Mouse (Mus musculus) lung, postnatal 0 days (tissue): ENCODE data around the gene Sde2. TPM values are rescaled to one million over a fixed set of nuclear protein-coding genes. Genes with fewer than 3 reads are reported as not detected.
"Not testable (repeated sequence)": the region's sequence is repeated elsewhere in the genome, so short reads cannot be mapped to it uniquely, and the experiment has no call there.

Experiments used
- ATAC-seq: fragments of 200-750 bp; cut with Nextera tagmentation; 2 replicates; pipeline ENCODE4 v1.8.0; 2017; ENCODE audit warnings: moderate library complexity
- DNase-seq: peaks from one replicate; pipeline ENCODE4 v3.0.0-alpha.2; 2016; ENCODE audit warnings: low spot score
- H3K27ac ChIP-seq: fragments of 300-500 bp; sonication (generic); 2 replicates; pipeline ENCODE4 v1.5.1; 2014; ENCODE audit warnings: antibody characterized with exemption, mild to moderate bottlenecking, low read length, mixed read lengths
- H3K27me3 ChIP-seq: fragments of 300-500 bp; sonication (generic); replicated peaks from 2 replicates; pipeline ENCODE4 v1.6.1; 2014; ENCODE audit warnings: low read length, mixed read lengths; ENCODE audit not compliant: insufficient read depth
- H3K36me3 ChIP-seq: fragments of 300-500 bp; sonication (generic); 2 replicates; pipeline ENCODE4 v1.6.1; 2014; ENCODE audit warnings: low read length, mixed read lengths; ENCODE audit not compliant: insufficient read depth
- H3K4me1 ChIP-seq: fragments of 300-500 bp; sonication (generic); 2 replicates; pipeline ENCODE4 v1.6.1; 2014; ENCODE audit warnings: antibody characterized with exemption, low read depth, low read length, mixed read lengths; ENCODE audit not compliant: insufficient read depth
- H3K4me2 ChIP-seq: fragments of 300-500 bp; sonication (generic); replicated peaks from 2 replicates; pipeline ENCODE4 v1.6.1; 2014; ENCODE audit warnings: low read depth, mild to moderate bottlenecking, low read length, moderate library complexity, mixed read lengths
- H3K4me3 ChIP-seq: fragments of 300-500 bp; sonication (generic); 2 replicates; pipeline ENCODE4 v1.5.1; 2014; ENCODE audit warnings: low read depth, low read length
- H3K9ac ChIP-seq: fragments of 300-500 bp; sonication (generic); replicated peaks from 2 replicates; pipeline ENCODE4 v1.6.1; 2014; ENCODE audit warnings: low read depth, mild to moderate bottlenecking
- H3K9me3 ChIP-seq: fragments of 300-500 bp; sonication (generic); 2 replicates; pipeline ENCODE4 v1.6.1; 2016; ENCODE audit warnings: low read length, mixed read lengths
- CTCF ChIP-seq: IDR thresholded peaks from 2 replicates; pipeline ENCODE4 v1.5.1; 2016; ENCODE audit warnings: antibody characterized with exemption, mild to moderate bottlenecking
- EP300 ChIP-seq: IDR thresholded peaks from 2 replicates; pipeline ENCODE4 v1.6.1; 2016; ENCODE audit warnings: antibody characterized with exemption, mild to moderate bottlenecking, control low read depth
- WGBS: fragments of 180-500 bp; shearing (Covaris S2); extraction: QIAGEN DNeasy Blood & Tissue Kit; methylation state at CpG from one replicate; pipeline ENCODE4 v1.1.7; 2014; 5-methylcytosine and 5-hydroxymethylcytosine counted together
- polyA plus RNA-seq: library from polyadenylated mRNA; unstranded; fragments of >200 nt; fragmentation: Nextera tagmentation; extraction: Ambion mirVana; gene quantifications from 2 replicates; pipeline ENCODE4 v1.2.1, GENCODE M21; 2015

The Sde2 gene
- polyA plus RNA-seq, 1 experiment from 2014 or later: 21.2 TPM

DNA sequence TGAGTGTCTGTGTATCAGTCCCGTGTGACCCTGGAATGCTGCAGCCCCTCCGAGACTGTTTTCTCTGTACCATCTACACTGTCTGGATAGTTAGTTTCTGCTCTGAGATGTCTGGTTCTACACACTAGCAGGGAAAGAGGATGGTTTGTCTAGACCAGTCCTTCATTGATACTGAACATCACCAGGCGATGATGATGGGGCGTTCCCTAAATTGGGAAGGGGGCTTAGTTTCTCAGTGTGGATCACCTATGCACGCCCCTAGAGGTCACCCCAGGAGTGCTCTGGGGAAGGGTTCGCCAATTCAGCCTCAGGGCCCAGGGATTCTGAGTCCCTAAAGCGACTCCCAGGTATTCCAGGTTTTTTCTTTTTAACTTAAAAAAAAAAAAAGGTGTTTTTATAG lies 38.2 kb downstream of the Sde2 start:
- H3K4me1 ChIP-seq: peaks cover 5% of the 10 kb centered on the region; the same call in 1 of the 2 replicates
- no peaks in the 10 kb centered on the region for H3K36me3 ChIP-seq
- H3K4me3 ChIP-seq: no peak overlapping the region
- TF ChIP-seq EP300 (no peak), CTCF (no peak)
- no peaks in the 10 kb centered on the region for H3K9me3 ChIP-seq
- H3K9ac ChIP-seq: no peak overlapping the region
- no peak for DNase-seq
- ATAC-seq: no peak
- H3K27me3 ChIP-seq: peaks cover 6% of the 10 kb centered on the region; the same call in 1 of the 2 replicates
- peak overlapping the region; percentile 51 for H3K4me2 ChIP-seq
- 49% methylated on average over 7 of the region's 7 CpGs for WGBS
- H3K27ac ChIP-seq: peak overlapping the region; percentile 52; the same call in 1 of the 2 replicates

DNA sequence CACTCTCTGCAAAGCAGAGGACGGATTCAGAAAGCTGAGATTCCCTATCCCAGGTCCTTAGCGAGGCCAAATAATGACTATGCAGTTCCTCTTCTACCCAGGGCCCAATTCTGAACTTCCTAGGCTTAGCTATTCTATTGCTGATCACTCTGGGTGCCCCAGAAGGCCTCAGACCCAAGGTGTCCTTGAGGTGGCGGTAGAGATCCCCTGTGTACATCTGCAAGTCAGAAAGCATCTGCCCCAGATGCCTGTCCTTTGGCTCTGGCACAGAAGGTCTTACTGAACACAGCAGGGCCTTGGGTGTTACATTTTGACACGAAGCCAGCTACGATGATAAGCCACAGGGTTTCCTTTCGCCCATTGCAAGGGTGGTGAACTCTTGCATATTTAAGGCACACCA lies 38.9 kb downstream of the Sde2 start:
- H3K27me3 ChIP-seq: peaks cover 6% of the 10 kb centered on the region; the same call in 1 of the 2 replicates
- 62% methylated on average over 6 of the region's 6 CpGs for WGBS
- TF ChIP-seq CTCF (peak; percentile 55), EP300 (no peak)
- H3K9me3 ChIP-seq: no peaks in the 10 kb centered on the region
- DNase-seq: no peak
- no peak overlapping the region for H3K27ac ChIP-seq
- H3K4me2 ChIP-seq: no peak overlapping the region
- no peak overlapping the region for H3K9ac ChIP-seq
- no peak for ATAC-seq
- peaks cover 5% of the 10 kb centered on the region; the same call in 1 of the 2 replicates for H3K4me1 ChIP-seq
- no peak overlapping the region for H3K4me3 ChIP-seq
- H3K36me3 ChIP-seq: no peaks in the 10 kb centered on the region

DNA sequence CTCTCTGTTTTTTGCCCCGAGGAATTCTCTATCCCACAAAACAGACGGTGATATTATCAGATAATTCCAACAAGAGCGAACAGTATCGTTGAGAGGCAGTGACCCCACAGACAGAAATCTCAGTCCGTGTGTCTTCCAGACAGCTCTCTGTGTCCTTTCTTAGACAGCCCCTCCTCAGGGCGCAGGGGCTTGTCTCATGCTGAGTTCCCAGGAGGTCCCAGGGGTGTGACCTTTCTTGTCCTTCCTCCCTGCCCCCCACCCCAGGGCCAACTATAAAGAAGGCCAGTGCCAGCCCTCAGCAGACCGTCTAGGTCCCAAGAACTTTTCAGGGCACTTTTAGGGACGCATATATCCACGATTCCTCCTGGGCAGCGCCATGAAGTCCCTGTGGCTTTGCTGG lies 41.9 kb downstream of the Sde2 start, which contains the start of gene Lefty2:
Gene Lefty2 (plus strand): TSS at position 301 of the 400 bp plus-strand sequence.
- Histone ChIP-seq H3K4me3 (no peak within 1 kb of the TSS), H3K36me3 (no peaks in the 10 kb centered on the region), H3K4me2 (no peak within 1 kb of the TSS), H3K4me1 (peaks cover 5% of the 10 kb centered on the region; the same call in 1 of the 2 replicates), H3K9me3 (no peaks in the 10 kb centered on the region), H3K27ac (no peak within 1 kb of the TSS), H3K9ac (no peak within 1 kb of the TSS), H3K27me3 (peaks cover 13% of the 10 kb centered on the region; the same call in 1 of the 2 replicates)
- no peak for TF ChIP-seq CTCF
- TF ChIP-seq EP300: no peak
- no peak for DNase-seq
- 63% methylated on average over 10 of the region's 10 CpGs for WGBS
- ATAC-seq: no peak

DNA sequence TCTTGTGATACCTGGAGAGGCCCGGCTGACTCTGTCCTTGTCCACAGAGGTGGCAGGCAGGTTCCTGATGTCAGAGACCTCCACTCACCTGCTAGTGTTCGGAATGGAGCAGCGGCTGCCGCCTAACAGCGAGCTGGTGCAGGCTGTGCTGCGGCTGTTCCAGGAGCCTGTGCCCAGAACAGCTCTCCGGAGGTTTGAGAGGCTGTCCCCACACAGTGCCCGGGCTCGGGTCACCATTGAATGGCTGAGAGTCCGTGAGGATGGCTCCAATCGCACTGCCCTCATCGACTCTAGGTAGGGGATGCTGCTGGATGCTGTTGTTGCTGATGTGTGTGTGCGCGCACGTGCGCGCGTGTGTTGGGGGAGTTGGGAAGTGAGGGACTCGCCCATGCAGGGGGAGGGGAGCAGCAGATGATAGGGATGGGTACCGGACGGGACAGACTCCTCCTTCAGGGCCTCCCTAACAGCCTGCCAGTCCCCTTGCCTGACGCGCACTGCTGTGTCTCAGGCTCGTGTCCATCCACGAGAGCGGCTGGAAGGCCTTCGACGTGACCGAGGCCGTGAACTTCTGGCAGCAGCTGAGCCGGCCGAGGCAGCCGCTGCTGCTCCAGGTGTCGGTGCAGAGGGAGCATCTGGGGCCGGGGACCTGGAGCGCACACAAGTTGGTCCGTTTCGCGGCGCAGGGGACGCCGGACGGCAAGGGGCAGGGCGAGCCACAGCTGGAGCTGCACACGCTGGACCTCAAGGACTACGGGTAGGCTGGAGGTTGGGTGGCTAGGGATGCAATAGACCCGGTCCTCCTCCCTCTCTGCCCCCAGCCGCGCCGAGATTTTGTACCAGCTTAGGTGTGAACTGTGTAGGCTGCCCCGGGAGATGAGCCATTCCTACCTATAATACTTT lies 43.4 kb downstream of the Sde2 start:
- H3K36me3 ChIP-seq, H3K4me1 ChIP-seq, H3K27ac ChIP-seq, H3K4me3 ChIP-seq, DNase-seq, H3K4me2 ChIP-seq, H3K9ac ChIP-seq, H3K9me3 ChIP-seq: not testable (repeated sequence)
- peaks cover 13% of the 10 kb centered on the region; the same call in 1 of the 2 replicates for H3K27me3 ChIP-seq
- ATAC-seq: peak; percentile 17
- 5% methylated on average over 37 of the region's 51 CpGs for WGBS

DNA sequence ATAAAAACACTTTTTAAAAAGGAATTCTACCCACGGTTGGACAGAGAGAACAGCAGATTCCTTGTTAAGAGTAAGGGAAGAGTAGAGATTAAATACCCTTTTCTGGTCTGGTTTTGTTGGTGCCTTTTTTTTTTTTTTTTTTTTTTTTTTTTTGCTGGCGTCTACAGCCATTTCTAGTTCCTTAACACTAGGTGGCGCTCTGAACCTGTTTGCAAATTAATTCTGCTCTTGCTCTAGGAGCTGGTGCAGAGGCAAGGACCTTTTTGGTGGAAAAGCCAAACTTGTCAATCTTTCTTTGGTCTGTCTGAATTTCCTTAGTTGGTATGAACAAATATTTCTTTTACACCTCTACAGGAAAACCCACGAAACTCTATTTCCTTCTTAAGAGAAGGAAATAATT lies 50.2 kb downstream of the Sde2 start:
- Histone ChIP-seq H3K36me3 (no peaks in the 10 kb centered on the region), H3K27me3 (no peaks in the 10 kb centered on the region), H3K9me3 (no peaks in the 10 kb centered on the region), H3K9ac (no peak overlapping the region), H3K27ac (no peak overlapping the region), H3K4me2 (no peak overlapping the region), H3K4me3 (no peak overlapping the region), H3K4me1 (0 out of 2 replicates have a peak, but pooled peaks cover 3% of the 10 kb centered on the region)
- DNase-seq (peak; percentile 89), ATAC-seq (no peak)
- WGBS: 1% methylated on average over 4 of the region's 4 CpGs
- TF ChIP-seq EP300 (peak; percentile 22; the same call in 1 of the 2 replicates), CTCF (peak; percentile 78)

DNA sequence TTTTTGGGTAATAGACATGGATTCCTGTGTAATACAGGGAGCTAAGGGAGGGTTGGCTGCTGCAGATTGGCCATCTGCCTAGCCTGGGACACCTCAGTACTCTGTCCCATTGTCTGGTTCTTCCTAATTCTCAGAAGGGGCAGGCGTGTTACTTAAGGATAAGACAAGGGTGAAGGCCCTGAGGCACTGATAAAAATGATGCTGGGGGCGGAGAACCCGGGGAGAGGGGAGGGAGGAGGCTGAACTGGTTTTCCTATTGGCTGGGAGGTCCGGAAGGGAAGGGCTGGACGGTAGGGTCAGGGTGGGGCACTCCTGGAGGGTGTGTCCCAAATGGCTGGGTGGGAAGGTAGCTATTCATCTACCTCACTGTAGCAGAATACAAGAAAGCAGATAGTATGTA lies 52.0 kb downstream of the Sde2 start:
- Histone ChIP-seq H3K27me3 (no peaks in the 10 kb centered on the region), H3K27ac (no peak overlapping the region), H3K4me2 (no peak overlapping the region), H3K4me1 (0 out of 2 replicates have a peak, but pooled peaks cover 3% of the 10 kb centered on the region), H3K9ac (no peak overlapping the region), H3K36me3 (0 out of 2 replicates have a peak, but pooled peaks cover 7% of the 10 kb centered on the region), H3K4me3 (no peak overlapping the region), H3K9me3 (no peaks in the 10 kb centered on the region)
- TF ChIP-seq EP300: no peak
- no peak for TF ChIP-seq CTCF
- 22% methylated on average over 5 of the region's 5 CpGs for WGBS
- ATAC-seq: no peak
- DNase-seq: no peak
